Mouse (Mus musculus): Measurements from ENCODE around the gene Cul9.
"Not testable (repeated sequence)": the region's sequence is repeated elsewhere in the genome, so short reads cannot be mapped to it uniquely, and the experiment has no call there.

Cul9 gene

DNA sequence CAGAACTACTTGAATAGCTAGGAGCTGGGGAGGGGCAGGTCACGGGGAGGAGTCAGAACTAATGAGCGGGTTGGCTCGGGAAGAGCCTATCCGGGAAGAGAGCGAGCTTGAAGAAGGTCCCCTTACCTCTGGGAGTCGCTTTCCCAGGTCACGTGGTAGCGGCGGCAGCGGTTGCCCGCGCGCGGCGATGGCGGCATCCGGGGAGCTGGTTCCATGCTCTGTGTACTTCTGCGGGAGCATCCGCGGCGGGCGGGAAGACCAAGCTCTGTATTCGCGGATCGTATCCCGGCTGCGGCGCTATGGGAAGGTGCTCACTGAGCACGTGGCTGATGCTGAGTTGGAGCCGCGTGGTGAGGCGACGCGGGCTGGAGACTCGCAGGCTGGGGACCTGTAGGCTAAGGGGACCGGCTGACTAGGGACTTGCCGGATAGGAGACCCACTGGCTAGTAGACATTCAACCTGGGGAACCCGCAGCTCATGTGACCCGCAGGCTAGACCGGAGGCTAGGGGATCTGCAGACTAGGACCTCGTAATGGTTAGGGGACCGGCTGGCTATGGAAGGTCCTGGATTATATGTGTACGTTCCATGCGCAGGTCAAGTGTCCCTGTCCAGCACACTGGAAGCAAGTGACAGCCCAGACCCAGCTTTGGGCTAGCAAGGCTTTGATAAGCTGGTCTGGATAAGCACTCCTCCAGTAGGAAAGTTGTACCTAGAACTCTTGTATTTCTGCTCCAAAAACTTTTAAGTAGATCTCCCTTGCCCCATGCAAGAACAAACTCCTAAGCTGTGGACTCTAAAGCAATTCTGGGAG, 49.4 kb downstream of the Cul9 start, which contains the start of gene Dnph1:
Gene Dnph1 (plus strand): TSS at position 89 of the 812 bp plus-strand sequence.
- DNase-seq, result peak; percentile 69

DNA sequence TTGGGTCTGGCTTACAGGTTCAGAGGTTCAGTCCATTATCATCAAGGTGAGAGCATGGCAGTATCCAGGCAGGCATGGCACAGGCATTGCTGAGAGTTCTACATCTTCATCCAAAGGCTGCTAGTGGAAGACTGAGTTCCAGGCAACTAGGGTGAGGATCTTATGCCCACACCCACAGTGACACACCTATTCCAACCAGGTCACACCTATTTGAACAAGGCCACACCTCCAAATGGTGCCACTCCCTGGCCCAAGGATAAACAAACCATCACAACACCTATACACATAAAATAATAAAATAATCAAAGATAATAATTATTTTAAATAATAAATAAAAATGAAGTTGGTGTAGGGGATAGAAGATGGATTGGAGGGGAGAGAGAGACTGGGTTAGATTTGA, 50.1 kb downstream of the Cul9 start:
- DNase-seq, result not testable (repeated sequence)

DNA sequence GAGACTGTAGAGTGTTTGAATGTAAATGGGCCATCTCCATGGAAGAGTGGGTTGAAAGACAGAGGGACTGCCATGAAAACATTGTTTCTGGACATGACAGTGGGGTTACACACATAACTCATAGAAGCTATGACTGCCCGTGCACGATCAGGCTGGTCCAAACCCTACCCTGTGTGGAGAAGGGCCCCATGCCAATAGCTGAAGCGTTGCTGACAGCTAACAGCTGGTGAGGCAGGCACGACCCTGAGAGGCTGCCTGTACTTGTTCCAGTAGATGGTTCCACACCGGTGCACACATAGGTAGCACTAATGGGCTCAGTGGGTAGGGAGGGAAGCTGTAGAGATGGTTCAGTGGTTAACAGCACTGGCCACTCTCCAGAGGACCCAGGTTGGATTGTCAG, 50.7 kb downstream of the Cul9 start:
- DNase-seq, result no peak

DNA sequence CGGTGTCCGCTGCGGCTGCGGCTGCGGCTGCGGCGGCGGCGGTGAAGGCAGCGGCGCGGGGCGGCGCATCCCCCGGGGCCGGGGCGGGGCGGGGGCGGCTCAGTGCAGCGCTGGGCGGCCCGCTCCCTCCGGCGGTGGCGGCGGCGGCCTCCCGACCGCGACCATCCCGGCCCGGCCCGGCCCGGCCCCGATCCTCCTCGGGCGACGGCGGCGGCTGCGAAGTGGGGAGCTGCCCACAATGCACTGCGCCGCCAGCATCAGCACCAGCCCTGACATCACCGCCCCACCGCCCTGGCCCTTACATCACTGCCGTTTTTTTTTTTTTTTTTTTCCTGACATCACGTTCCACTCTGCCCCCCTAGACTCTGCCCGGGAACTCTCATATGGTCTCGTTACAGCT, 58.8 kb downstream of the Cul9 start, which contains the start of gene Ttbk1:
Gene Ttbk1 (minus strand): TSS at position 245 of the 400 bp plus-strand sequence.
- peak; percentile 70 for DNase-seq

DNA sequence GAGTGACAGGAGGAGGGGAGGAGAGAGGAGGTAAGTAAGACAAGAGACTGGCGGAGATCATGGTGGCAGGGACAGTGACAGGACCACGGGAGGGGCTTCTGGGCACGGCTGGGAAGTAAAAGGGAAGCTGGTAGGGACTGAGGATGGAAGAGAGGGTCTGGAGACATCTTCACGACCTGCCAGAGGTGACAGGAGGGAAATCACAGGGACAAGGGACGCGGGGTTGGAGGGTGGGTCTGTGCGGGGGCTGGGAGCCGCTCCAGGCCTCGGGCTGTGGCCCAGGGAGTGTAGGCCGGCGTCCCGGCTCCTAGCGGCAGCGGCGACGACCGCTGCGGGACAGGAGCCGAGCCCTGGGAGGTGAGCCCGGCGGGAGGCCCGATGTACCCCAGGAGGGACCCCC, 59.2 kb downstream of the Cul9 start:
- peak; percentile 41 for DNase-seq

DNA sequence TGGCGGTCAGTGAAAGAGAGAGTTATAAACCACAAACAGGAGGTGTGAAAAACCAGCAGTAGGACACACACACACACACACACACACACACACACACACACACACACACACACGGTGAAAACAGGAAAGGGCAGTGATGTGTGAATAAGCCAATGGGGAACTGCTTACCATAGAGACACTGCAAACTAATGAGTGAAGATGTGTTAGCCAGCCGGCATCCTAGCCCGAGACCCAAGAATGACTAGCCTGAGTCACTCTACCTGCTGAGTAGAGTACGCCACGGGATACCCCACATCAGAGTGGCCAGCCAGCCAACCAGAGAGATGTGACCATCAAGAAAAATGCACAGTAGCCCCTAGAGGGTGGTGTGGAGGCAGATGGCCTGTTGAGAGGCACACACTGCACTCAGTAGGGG, 61.7 kb downstream of the Cul9 start:
- peak; percentile 48 for DNase-seq

DNA sequence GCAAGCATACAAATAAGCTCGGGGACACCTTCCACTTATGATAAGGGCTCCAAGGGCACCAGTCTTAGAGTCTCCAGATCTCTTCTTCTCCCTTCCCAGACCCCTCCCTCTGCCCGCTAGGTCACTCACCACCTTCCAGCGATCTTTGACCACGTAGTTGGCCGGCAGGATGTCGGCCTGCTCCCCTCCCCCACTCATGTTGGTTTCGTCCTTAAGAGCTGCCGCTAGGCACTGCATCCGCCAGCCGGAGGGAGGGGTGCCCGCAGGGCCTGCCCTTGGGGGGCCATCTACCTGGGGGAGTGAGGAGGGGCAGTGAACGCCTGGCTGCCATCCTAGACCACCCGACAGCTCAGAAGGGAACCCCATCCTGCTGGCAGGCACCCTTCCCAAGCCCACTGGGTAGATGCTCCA, 62.2 kb downstream of the Cul9 start:
- peak; percentile 60 for DNase-seq

DNA sequence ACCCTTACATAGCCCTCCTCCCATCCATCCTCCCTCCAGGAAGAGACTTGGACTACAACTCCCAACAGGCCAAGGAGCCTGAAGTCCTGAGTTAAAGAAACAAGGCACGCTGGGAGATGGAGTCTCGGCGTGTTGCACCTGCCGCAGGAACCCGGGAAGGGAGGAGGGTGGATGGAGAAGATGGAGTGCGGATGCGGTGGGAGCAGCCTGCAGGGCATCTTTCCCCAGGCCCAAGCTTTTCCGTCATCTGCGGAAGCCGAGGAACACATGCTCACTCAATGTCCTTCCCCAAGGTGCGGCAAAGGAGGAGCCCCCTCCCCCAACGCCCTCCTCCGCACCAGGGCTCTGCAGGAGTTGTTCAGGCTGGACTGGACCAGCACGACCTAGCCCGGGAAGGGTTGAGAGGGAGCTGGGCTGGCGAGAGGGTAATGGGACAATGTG, 62.6 kb downstream of the Cul9 start:
- peak; percentile 66 for DNase-seq

DNA sequence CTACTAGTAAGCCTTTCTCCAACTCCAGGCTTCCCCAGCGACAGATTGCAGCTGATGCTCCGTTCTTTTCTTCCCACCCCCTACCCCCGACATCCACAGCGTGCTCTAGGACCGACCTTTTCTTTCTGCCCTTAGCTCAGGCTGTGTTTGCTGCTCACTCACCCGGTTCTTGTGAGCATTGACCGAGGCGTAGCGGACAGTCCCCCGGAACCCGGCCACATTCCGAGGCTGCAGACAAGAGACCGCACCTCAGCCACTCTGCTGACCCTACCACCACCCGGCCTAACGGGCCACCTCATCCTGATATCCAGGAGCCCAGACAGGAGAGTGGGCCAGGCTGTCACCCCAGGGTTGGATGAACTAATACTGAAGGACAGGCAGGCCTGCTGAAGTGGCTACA, 68.9 kb downstream of the Cul9 start:
- no peak for DNase-seq

DNA sequence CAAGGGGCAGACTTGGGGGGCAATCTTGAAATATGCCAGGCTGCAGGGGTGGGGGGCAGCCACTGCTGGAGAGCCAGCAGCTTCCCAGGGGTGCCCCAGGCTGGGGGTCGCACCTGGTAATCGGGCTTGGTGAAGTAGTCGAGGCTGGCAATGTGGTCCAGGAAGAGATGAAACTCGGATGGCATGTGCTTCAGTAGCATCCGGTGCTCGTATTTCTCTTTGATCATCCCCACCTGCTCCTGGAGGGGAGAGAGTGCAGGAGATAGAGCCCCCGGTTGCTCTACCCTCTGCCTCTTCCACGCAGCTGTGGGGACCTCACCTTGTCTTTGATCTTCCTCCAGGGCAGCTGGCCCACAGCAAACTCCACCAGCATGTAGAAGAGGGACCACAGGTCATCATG, 69.6 kb downstream of the Cul9 start:
- no peak for DNase-seq

DNA sequence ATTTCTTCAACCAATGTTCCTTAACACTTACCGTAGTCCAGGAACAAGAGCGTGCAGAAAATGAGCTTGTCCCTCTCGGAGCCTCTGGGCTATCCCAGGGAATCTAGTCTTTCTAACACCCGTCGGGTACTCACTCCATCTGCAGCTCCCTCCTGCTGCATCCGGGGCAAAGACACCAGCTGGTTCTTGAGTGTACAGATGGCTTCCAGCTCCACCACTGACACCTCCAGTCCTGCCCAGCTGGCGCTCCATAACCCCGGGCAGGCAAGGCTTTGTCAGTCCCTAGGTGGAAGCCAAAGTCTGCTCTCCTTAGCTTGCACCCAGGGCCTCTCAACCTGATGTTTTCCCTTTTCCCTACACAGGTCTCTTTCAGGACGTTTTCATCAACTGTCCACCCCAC, 78.4 kb downstream of the Cul9 start:
- peak; percentile 62 for DNase-seq

DNA sequence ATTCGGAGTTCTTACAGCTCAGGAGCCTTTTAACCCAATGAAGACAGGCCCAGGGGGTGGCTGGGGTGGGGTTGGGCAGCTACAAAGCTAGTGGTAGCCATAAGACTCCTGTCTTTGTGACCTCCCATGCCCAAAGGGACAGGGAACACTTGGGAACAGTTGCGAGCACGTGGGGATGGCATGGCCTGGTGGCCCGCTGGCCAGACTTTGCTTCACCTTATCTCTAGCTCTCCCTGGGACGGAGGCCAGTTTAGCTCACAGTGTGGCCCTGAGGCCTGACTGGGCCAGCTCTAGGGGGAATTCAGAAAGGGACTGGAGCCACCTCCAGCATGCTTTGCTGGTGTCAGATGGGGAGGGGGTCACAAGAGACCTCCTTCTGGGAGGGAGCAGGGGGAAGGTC, 84.0 kb downstream of the Cul9 start:
- no peak for DNase-seq

DNA sequence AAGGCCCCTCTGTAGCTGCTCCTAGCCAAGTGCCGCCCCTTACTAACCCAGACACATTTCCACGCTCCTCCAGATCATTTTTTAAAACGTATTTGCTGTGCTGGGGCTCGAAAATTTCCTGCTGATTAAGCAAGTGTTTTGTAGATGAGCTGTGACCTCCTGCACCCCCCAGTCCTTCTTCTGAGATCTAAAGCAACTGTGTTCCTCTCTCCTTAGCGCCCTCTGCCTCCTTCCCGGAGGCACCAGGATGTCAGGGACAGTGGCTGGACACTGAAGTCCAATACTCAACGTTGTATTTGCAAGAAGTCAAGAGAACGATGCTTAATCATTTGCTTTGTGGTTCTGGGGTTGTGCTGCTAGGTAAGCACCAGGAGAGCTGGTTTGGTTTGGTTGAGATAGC, 84.8 kb downstream of the Cul9 start:
- no peak for DNase-seq

DNA sequence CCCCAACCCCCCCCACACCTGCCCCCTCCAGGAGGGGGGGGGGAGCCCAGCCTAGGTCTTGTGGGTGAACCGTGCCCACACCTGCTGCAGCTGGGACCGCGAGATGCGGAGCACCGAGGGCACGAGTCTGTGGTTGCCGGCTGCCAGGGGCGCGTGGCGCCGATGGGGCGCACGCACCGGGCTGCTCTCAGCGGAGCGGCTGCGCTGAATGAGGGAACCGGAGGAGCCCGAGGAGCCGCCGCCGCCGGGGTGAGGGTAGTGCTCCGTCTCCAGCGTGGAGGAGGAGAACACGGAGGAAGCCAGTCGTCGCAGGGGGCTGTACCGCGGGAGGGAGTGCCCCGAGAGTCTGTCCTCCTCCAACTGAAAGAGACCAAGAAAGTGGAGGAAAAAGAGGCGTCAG, 85.5 kb downstream of the Cul9 start:
- DNase-seq, result no peak

DNA sequence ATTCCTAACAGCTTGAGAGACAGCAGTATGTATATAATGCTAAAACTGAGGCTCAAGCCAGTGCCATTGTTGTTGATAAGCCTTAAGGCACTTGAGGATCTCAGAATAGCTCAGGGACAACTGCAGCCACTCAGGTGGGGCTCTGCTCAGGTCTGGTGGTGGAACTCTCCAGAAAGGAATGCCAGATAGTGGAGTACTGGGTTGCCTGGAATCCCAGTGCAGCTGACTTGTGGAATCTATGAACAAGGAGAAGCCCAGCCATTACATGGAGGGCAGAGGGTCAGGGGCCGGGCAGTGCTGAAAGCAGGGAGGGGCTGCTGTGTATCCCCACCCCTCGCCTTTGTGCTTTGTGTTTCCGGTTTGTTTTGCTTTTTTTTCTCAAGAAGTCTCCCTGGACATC, 87.7 kb downstream of the Cul9 start:
- no peak for DNase-seq

DNA sequence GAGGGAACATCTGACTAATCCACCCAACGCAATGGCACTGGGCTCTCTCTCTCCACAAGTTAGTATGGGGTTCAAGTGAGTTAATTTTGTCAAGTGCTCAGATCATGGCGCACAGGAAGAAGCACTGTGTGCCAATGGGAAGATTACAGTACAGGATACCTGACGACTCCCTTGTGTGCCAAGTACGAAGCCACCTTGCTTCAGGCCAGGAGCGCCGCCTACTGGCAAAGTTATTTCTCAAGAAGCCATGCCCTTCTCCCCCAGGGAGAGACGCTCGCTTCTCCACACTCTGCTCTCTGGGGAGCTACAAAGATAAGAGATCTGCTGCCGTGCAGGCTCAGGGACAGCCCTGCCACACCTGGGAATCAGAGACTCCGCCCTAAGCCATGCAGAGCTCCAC, 88.4 kb downstream of the Cul9 start:
- DNase-seq, result no peak

DNA sequence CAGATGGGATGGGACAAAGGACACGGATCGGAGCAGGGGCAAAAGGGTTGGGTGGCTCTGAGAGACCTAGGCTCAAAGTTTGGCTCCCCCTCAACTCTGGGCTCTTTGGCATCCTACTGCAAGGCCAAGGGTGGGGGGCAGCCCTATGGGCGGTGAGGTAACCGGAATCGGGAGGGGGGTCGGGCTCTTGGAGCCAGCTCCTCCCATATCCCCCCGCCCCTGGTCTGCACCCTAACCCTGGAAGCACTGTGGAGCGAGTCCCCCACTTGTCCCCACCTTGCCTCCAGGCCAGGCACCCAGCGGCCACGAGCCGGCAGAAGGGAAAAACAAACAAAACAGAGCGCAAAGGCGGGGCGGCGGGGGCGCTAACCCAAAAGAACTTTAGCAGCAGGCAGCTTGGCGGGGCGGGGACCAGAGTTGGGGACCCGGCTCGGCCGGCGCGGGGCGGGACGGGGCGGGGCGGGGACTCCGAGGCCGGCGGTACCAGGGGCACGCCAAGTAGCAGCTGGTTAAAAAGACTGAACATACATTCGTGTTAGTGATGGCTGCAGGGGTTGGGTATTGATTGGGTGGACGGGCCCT, 91.0 kb downstream of the Cul9 start:
- no peak for DNase-seq

DNA sequence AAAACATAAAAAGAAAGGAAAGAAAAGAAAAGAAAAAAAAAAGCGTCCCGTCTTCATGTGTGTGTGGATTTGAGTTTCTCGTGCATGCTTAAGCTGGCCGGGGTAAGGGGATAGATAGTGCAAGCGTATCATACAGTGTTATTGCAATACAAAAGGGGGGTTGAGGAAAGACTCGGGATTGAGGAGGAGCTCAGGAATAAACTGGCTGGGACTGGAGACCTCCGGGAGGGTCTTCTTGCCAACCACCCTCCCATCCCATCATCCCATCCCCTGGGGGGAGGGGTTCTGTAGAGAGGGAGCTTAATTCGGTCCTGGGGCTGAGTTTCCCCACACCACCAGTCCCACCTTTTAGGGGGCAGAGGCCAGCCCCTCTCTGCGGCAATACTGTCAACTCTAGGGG, 91.6 kb downstream of the Cul9 start:
- DNase-seq, result no peak

DNA sequence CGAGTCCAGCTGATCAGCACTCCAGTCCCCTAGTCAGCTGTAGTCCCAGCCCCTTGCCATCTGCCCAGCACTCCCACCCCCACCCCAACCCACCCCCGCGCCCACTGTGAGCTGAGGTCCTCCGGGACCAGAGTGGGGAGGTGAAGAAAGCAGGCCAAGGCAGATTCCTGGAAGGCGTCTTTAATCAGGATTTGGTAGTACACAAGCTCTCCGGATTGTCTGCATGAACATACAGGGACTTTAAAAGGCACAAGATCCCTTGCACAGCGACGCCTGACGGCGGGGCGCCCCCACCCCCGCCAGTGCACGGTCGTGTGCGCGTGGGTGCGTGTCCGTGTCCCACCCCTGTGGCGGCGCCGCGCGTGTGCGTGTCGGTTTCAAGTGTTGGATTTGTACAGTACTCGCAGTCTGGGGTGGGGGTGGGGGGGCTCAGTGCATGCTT, 92.2 kb downstream of the Cul9 start:
- no peak for DNase-seq

DNA sequence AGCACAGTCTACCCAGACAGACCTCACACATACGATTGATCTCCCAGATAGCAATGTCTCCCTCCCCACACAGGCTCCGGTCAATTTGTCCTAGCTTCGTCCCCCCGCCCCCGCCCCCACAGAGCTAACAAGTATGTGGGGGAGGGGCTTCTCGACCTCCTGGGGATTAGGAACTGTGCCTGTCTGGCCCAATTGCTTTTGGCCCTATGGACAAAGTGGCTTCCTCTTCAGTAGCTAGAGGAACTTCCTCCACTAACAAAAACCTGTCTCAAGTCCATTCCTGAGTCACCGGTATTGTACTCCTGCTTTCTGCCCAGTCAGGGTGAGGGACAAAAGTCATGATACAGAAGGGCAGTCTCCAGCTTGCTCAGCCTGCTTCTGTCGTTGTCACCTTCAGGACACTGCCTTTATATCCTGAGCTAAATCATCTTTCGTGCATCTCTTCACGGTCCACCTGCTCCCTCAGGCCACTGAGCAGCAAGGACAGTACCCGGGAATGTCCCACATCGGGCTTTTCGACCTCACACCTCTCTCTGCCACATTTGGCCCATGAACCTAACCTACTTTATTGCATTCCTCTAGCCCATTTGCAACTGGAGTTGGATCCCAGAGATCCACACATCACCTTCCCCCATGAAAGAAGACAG, 92.8 kb downstream of the Cul9 start:
- no peak for DNase-seq

DNA sequence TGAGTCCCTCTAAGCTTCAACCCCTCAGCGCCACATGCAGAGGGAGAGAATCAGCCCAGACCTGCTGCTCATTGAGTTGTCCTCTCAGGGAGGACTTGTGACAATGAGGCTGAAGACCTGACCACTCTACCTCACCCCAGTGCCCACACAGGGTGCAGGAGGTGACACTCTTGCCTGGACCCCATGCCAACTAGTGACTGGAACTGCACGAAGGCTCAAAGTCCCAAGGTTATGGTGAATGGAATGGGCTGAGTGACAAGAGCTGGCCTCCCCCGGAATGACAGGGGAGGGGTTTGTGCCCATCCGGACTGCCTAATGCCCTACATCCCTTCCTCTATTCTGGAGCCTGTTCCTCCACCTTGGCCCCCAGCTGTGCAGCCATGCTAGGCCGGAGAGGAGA, 93.5 kb downstream of the Cul9 start:
- no peak for DNase-seq
